Comparison of ENCODE assay signal across 14 mouse cellular contexts in genomic region chr12:56520396-56521105, GRCm38 (mm10). TPM values are rescaled to one million over a fixed set of nuclear protein-coding genes. Genes with fewer than 3 reads are reported as not detected.
DNase-seq lines count a peak whose midpoint lies in the region; ATAC-seq lines count a peak whose summit lies in the region.
"Had no signal": no experiment of that assay in that cellular context is flagged by ENCODE, and none has a peak within 500 bp of the region (broad histone marks: within the 10 kb centered on the region; RNA-seq: fewer than 3 reads in every experiment).

No protein-coding gene starts in this region.

- no peak overlapping the region for H3K27ac ChIP-seq in heart, embryonic 14.5 days (replicated peaks in 1 of 2; ENCODE audit: control insufficient read depth in 1 of 2, insufficient read depth in 1 of 2, low read depth in 2 of 2, low read length in 2 of 2)
- H3K27ac ChIP-seq in neural tube, embryonic 12.5 days = no peak overlapping the region
- peak overlapping the region; percentile 77 for H3K27ac ChIP-seq in forebrain, embryonic 13.5 days
- H3K27ac ChIP-seq in midbrain, embryonic 15.5 days = no peak overlapping the region
- H3K27ac ChIP-seq: layer of hippocampus, adult 2 months had no signal

- H3K4me1 ChIP-seq in heart, embryonic 14.5 days (ENCODE audit: control insufficient read depth in 2 of 2, insufficient read depth in 2 of 2, low read length in 2 of 2) = peaks cover 0 to 2% of the 10 kb centered on the region in 2 experiments; a peak in 1 of 4 replicates
- peaks cover 3% of the 10 kb centered on the region; the same call in 1 of the 2 replicates for H3K4me1 ChIP-seq in neural tube, embryonic 12.5 days
- no peaks in the 10 kb centered on the region for H3K4me1 ChIP-seq in forebrain, embryonic 13.5 days
- H3K4me1 ChIP-seq in midbrain, embryonic 15.5 days = peaks cover 8% of the 10 kb centered on the region

- H3K36me3 ChIP-seq in heart, embryonic 14.5 days (ENCODE audit: control insufficient read depth, insufficient read depth, low read length) = no peaks in the 10 kb centered on the region
- no peaks in the 10 kb centered on the region for H3K36me3 ChIP-seq in neural tube, embryonic 12.5 days
- no peaks in the 10 kb centered on the region for H3K36me3 ChIP-seq in forebrain, embryonic 13.5 days (ENCODE audit: poor library complexity, severe bottlenecking)
- H3K36me3 ChIP-seq in midbrain, embryonic 15.5 days (replicated peaks) = no peaks in the 10 kb centered on the region

- no peak overlapping the region for H3K9ac ChIP-seq in heart, embryonic 14.5 days (ENCODE audit: low read length)
- no peak overlapping the region for H3K9ac ChIP-seq in neural tube, embryonic 12.5 days
- peak overlapping the region; percentile 60 for H3K9ac ChIP-seq in forebrain, embryonic 13.5 days
- no peak overlapping the region for H3K9ac ChIP-seq in midbrain, embryonic 15.5 days

- H3K9me3 ChIP-seq in heart, embryonic 14.5 days (ENCODE audit: control insufficient read depth, low read length) = no peaks in the 10 kb centered on the region
- H3K9me3 ChIP-seq in neural tube, embryonic 12.5 days = no peaks in the 10 kb centered on the region
- H3K9me3 ChIP-seq in forebrain, embryonic 13.5 days (replicated peaks) = no peaks in the 10 kb centered on the region
- no peaks in the 10 kb centered on the region for H3K9me3 ChIP-seq in midbrain, embryonic 15.5 days

- no peak for ATAC-seq in heart, embryonic 14.5 days (ENCODE audit: insufficient number of reproducible peaks, insufficient read depth, low FRiP score, low read depth)
- peak; percentile 12; the same call in 1 of the 2 replicates for ATAC-seq in neural tube, embryonic 12.5 days (ENCODE audit: low FRiP score, low read depth)
- no peak for ATAC-seq in forebrain, embryonic 13.5 days
- ATAC-seq in midbrain, embryonic 15.5 days (replicated peaks) = no peak
- ATAC-seq: inflammation-experienced regulatory T-cells, adult 6 months had no signal

- H3K4me3 ChIP-seq in heart, embryonic 14.5 days (ENCODE audit: control insufficient read depth in 1 of 2, insufficient read depth in 1 of 2, low read depth in 1 of 2, low read length in 2 of 2) = peak overlapping the region in 1 of 2 experiments; percentile 10; a peak in 1 of 4 replicates
- H3K4me3 ChIP-seq in neural tube, embryonic 12.5 days = 0 out of 2 replicates have a peak overlapping the region, but pooled peaks have one; percentile 15
- H3K4me3 ChIP-seq in forebrain, embryonic 13.5 days = peak overlapping the region; percentile 28
- H3K4me3 ChIP-seq in midbrain, embryonic 15.5 days = peak overlapping the region; percentile 13; the same call in 1 of the 2 replicates
- H3K4me3 ChIP-seq: layer of hippocampus, adult 2 months had no signal

- no peak for DNase-seq in heart, adult 11 months
- DNase-seq in neural tube, embryonic 10.5 days (ENCODE audit: extremely low spot score, low spot score) = no peak
- no peak for DNase-seq in right cerebral cortex, postnatal 25 days
- no peak for DNase-seq in c-Kit-positive CD71-positive TER-119-positive erythroid progenitor cells, embryonic 14.5 days (ENCODE audit: low spot score)
- DNase-seq: gastrocnemius, postnatal 14 days; liver; right cerebral cortex, adult 18-20 months had no signal

- peaks cover 83% of the 10 kb centered on the region for H3K27me3 ChIP-seq in heart, embryonic 14.5 days (ENCODE audit: control insufficient read depth, insufficient read depth, low read length)
- H3K27me3 ChIP-seq in neural tube, embryonic 12.5 days (replicated peaks) = peaks cover 87% of the 10 kb centered on the region
- peaks cover 91% of the 10 kb centered on the region for H3K27me3 ChIP-seq in forebrain, embryonic 13.5 days
- peaks cover 84% of the 10 kb centered on the region for H3K27me3 ChIP-seq in midbrain, embryonic 15.5 days (replicated peaks)

- WGBS in heart, embryonic 14.5 days = 2% methylated on average over 22 of the region's 22 CpGs
- WGBS in neural tube, embryonic 12.5 days = under 1% methylated on average over 22 of the region's 22 CpGs
- WGBS in forebrain, embryonic 13.5 days = under 1% methylated on average over 22 of the region's 22 CpGs
- 1% methylated on average over 22 of the region's 22 CpGs for WGBS in midbrain, embryonic 15.5 days

- peak overlapping the region; percentile 40 for H3K4me2 ChIP-seq in heart, embryonic 14.5 days (ENCODE audit: low read length)
- no peak overlapping the region for H3K4me2 ChIP-seq in neural tube, embryonic 12.5 days (replicated peaks)
- H3K4me2 ChIP-seq in forebrain, embryonic 13.5 days = peak overlapping the region; percentile 51
- H3K4me2 ChIP-seq in midbrain, embryonic 15.5 days = peak overlapping the region; percentile 24; the same call in 1 of the 2 replicates

RNA-seq across cellular contexts. Expression of gene Nkx2-1, which starts 16.2 kb away (rescaled TPM):
- 0.08 TPM in 1 of 2 replicates, not detected in the other for polyA plus RNA-seq in heart, embryonic 14.5 days (2014; fragmentation: Nextera tagmentation; extraction: Ambion mirVana)
- not detected in 2 replicates for polyA plus RNA-seq in neural tube, embryonic 12.5 days (2016; fragmentation: Nextera tagmentation; extraction: Ambion mirVana)
- polyA plus RNA-seq in forebrain, embryonic 13.5 days (2015; fragmentation: Nextera tagmentation; extraction: Ambion mirVana) = 12.4 and 22.6 TPM in 2 replicates
- 6.3 and 8.0 TPM in 2 replicates for polyA plus RNA-seq in midbrain, embryonic 15.5 days (2015; fragmentation: Nextera tagmentation; extraction: Ambion mirVana)
- polyA plus RNA-seq: C2C12; inflammation-experienced regulatory T-cells, adult 6 months had no signal
